Mouse (Mus musculus) liver, embryonic 16.5 days (tissue): ENCODE results near the gene Scpep1. TPM values are rescaled to one million over a fixed set of nuclear protein-coding genes. Genes with fewer than 3 reads are reported as not detected.
A peak's percentile ranks its signal among the peaks of the same experiment; 100 is the strongest.

Source experiments
- ATAC-seq: fragments of 200-750 bp; cut with Nextera tagmentation; 2 replicates; pipeline ENCODE4 v1.8.0; 2017; ENCODE audit warnings: low read depth, mild to moderate bottlenecking, moderate number of reproducible peaks, moderate library complexity
- H3K27ac ChIP-seq: fragments of 300-500 bp; sonication (generic); 2 replicates; pipeline ENCODE4 v1.5.1; 2014; ENCODE audit warnings: mild to moderate bottlenecking, low read length
- H3K27me3 ChIP-seq: fragments of 300-500 bp; sonication (generic); 2 replicates; pipeline ENCODE4 v1.6.1; 2014; ENCODE audit warnings: low read depth, low read length, mixed read lengths; ENCODE audit not compliant: control insufficient read depth, insufficient read depth
- H3K36me3 ChIP-seq: fragments of 300-500 bp; sonication (generic); 2 replicates; pipeline ENCODE4 v1.6.1; 2014; ENCODE audit warnings: mild to moderate bottlenecking; ENCODE audit not compliant: control insufficient read depth, insufficient read depth
- H3K4me1 ChIP-seq: fragments of 300-500 bp; sonication (generic); 2 replicates; pipeline ENCODE4 v1.6.1; 2014; ENCODE audit warnings: low read depth, low read length, mixed read lengths; ENCODE audit not compliant: control insufficient read depth
- H3K4me2 ChIP-seq: fragments of 300-500 bp; sonication (generic); 2 replicates; pipeline ENCODE4 v1.6.1; 2014; ENCODE audit warnings: low read depth, low read length, mixed read lengths
- H3K4me3 ChIP-seq: fragments of 300-500 bp; sonication (generic); 2 replicates; pipeline ENCODE4 v1.5.1; 2014; ENCODE audit warnings: low read depth, mild to moderate bottlenecking, low read length
- H3K9ac ChIP-seq: fragments of 300-500 bp; sonication (generic); 2 replicates; pipeline ENCODE4 v1.6.1; 2014; ENCODE audit warnings: low read depth, low read length
- H3K9me3 ChIP-seq: fragments of 300-500 bp; sonication (generic); replicated peaks from 2 replicates; pipeline ENCODE4 v1.6.1; 2016; ENCODE audit warnings: low read length; ENCODE audit not compliant: control insufficient read depth
- WGBS: fragments of 180-500 bp; shearing (Covaris S2); extraction: QIAGEN DNeasy Blood & Tissue Kit; methylation state at CpG from one replicate; pipeline ENCODE4 v1.1.7; 2014; ENCODE audit not compliant: insufficient replicate concordance; 5-methylcytosine and 5-hydroxymethylcytosine counted together
- polyA plus RNA-seq: library from polyadenylated mRNA; unstranded; fragments of >200 nt; fragmentation: Nextera tagmentation; extraction: Ambion mirVana; gene quantifications from 2 replicates; pipeline ENCODE4 v1.2.1, GENCODE M21; 2015

Scpep1 gene
- polyA plus RNA-seq, 1 experiment from 2014 or later, result 47.5 TPM

DNA sequence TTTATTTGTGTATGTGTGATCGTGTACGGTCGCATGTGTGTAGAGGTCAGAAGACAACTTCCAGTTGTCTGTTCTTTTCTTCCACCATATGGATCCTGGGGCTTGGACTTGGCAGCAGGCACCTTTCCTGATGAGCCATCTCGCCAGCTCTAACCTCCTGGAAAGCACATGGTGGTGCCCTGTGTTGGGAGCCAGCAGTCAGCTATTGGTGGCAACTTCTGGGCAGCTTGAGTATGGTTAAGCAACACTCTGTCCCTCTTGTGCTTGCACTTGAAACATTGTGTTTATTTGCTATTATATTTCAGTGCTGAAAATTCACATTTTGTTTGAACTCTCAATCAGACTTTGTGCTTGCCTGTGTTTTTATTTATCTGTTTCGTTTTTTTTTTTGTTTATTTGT lies 33.7 kb upstream of the Scpep1 start:
- WGBS, result 63% methylated on average over 5 of the region's 5 CpGs
- Histone ChIP-seq H3K27ac (no peak overlapping the region), H3K4me2 (no peak overlapping the region), H3K27me3 (no peaks in the 10 kb centered on the region), H3K4me1 (no peaks in the 10 kb centered on the region; the same call in 1 of the 2 replicates), H3K9me3 (no peaks in the 10 kb centered on the region), H3K36me3 (no peaks in the 10 kb centered on the region), H3K4me3 (no peak overlapping the region), H3K9ac (no peak overlapping the region)
- no peak for ATAC-seq

DNA sequence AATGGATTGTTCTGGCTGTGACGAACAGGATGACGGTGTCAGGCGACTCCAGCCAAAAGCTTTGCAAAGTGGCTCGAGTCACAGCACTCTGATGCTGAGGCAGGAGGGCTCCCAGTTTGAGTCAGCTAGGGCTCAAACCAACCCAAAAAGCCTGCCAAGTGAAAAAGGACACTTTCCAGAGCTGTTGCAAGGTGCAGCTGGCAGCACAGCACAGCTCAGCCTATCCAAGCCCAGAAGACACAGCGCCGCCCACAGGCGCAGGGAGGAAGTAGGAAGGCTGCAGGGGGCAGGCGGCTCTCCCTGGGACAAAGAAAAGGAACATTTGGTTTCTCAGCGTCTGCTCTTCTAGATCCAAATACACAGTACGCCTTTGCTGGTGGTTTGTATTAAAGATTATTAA lies 31.4 kb upstream of the Scpep1 start:
- Histone ChIP-seq H3K27me3 (no peaks in the 10 kb centered on the region), H3K4me3 (no peak overlapping the region), H3K9me3 (no peaks in the 10 kb centered on the region), H3K27ac (no peak overlapping the region), H3K9ac (no peak overlapping the region), H3K36me3 (no peaks in the 10 kb centered on the region), H3K4me2 (no peak overlapping the region), H3K4me1 (no peaks in the 10 kb centered on the region; the same call in 1 of the 2 replicates)
- WGBS, result 76% methylated on average over 10 of the region's 10 CpGs
- ATAC-seq, result no peak

DNA sequence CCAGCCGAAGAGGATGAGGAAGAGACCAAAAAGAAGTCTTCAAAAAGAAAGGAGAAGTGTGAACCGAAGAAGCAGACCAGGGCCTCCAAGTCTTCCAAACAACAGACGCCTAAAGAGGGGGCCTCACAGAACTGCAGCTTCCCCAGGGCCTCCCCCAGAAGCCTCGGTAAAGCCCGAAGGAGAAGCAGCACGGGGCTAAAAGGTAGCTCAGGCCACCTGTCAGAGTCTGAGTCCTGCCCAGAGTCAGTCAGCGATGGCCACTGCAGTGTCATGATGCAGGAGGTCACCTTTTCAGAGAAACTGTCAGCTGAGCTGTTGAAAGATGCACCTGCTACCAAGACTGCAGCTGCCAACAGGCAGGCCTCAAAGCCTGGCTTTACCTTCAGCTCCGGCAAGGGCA lies 26.1 kb upstream of the Scpep1 start:
- H3K9ac ChIP-seq, result no peak overlapping the region
- H3K4me3 ChIP-seq, result no peak overlapping the region
- H3K36me3 ChIP-seq, result no peaks in the 10 kb centered on the region
- no peaks in the 10 kb centered on the region; the same call in 1 of the 2 replicates for H3K4me1 ChIP-seq
- WGBS, result 48% methylated on average over 8 of the region's 8 CpGs
- no peak overlapping the region for H3K27ac ChIP-seq
- H3K27me3 ChIP-seq, result no peaks in the 10 kb centered on the region
- H3K9me3 ChIP-seq, result no peaks in the 10 kb centered on the region
- no peak overlapping the region for H3K4me2 ChIP-seq
- no peak for ATAC-seq

DNA sequence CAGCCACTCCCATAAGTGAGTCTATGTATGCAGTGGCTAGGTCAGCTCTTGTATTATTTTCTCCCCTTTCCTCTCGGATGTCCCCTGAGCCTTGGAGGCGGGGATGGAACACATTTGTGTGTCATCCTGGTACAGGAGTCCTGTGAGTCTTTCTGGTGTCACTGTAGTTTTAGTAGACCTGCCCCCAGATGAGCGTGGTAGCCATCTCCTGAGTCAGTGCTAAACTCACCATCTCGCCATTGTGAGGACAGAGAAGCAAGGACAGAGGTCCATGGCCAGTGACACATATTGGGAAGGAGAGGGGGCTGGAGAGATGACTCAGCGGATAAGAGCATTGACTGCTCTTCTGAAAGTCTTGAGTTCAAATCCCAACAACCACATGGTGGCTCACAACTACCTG lies 21.9 kb upstream of the Scpep1 start:
- H3K27ac ChIP-seq, result no peak overlapping the region
- WGBS, result 77% methylated on average over 5 of the region's 5 CpGs
- no peak overlapping the region for H3K4me3 ChIP-seq

DNA sequence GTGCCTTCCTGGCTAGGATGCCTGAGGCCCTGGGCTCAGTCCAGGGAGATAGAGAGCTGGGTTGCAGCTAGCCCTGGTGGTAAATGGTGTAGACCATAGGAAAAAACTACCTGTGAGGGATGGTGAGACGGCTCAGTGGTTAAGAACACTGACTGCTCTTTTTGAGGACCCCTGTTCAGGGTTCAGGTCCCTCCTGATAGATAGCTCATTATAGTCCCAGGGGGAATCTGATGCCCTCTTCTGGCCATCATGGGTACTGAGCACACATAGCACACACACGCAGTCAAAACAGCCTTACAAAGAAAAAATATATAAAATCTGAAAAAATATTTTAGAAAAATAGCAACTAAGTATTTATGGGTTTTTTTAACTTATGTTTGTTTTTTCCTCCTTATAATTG lies 21.1 kb upstream of the Scpep1 start:
- ATAC-seq, result no peak
- Histone ChIP-seq H3K27me3 (no peaks in the 10 kb centered on the region), H3K4me2 (no peak overlapping the region), H3K27ac (no peak overlapping the region), H3K9me3 (no peaks in the 10 kb centered on the region), H3K36me3 (no peaks in the 10 kb centered on the region), H3K9ac (no peak overlapping the region), H3K4me1 (peaks cover 5% of the 10 kb centered on the region), H3K4me3 (no peak overlapping the region)
- 83% methylated on average over 2 of the region's 2 CpGs for WGBS

More for the DNA sequence above, 21.9 kb upstream of the Scpep1 start:
- Histone ChIP-seq H3K27me3 (no peaks in the 10 kb centered on the region), H3K4me2 (no peak overlapping the region), H3K4me1 (peaks cover 5% of the 10 kb centered on the region), H3K9me3 (no peaks in the 10 kb centered on the region), H3K9ac (no peak overlapping the region), H3K36me3 (no peaks in the 10 kb centered on the region)
- no peak for ATAC-seq

- WGBS, result 1% methylated on average over 62 of the region's 62 CpGs
- H3K9me3 ChIP-seq, result no peaks in the 10 kb centered on the region
- no peaks in the 10 kb centered on the region for H3K36me3 ChIP-seq
- peak overlapping the region; percentile 43; the same call in 1 of the 2 replicates for H3K27ac ChIP-seq
- peak overlapping the region; percentile 83 for H3K4me2 ChIP-seq
- peak; percentile 81 for ATAC-seq
- peak overlapping the region; percentile 72 for H3K9ac ChIP-seq
- H3K4me1 ChIP-seq, result peaks cover 5% of the 10 kb centered on the region
- peak overlapping the region; percentile 75 for H3K4me3 ChIP-seq
- 0 out of 2 replicates have a peak, but pooled peaks cover 2% of the 10 kb centered on the region for H3K27me3 ChIP-seq
Observed at GRCm38 (mm10) chr11:88973776-88974701, 18.8 kb upstream of the Scpep1 start.

GRCm38 (mm10) chr11:88970202-88970732 lies 15.0 kb upstream of the Scpep1 start, which contains the start of gene Coil:
Gene Coil (plus strand): TSS chr11:88970252.
- H3K9me3 ChIP-seq, result no peaks in the 10 kb centered on the region
- no peak within 1 kb of the TSS for H3K4me3 ChIP-seq
- no peak within 1 kb of the TSS for H3K27ac ChIP-seq
- H3K36me3 ChIP-seq, result no peaks in the 10 kb centered on the region
- H3K4me1 ChIP-seq, result peaks cover 5% of the 10 kb centered on the region
- ATAC-seq, result no peak
- H3K27me3 ChIP-seq, result 0 out of 2 replicates have a peak, but pooled peaks cover 2% of the 10 kb centered on the region
- no peak within 1 kb of the TSS for H3K9ac ChIP-seq
- 18% methylated on average over 2 of the region's 2 CpGs for WGBS
- no peak within 1 kb of the TSS for H3K4me2 ChIP-seq

- H3K9ac ChIP-seq, result no peak within 1 kb of the TSS
- no peak within 1 kb of the TSS for H3K4me2 ChIP-seq
- H3K9me3 ChIP-seq, result no peaks in the 10 kb centered on the region
- ATAC-seq, result no peak
- no peak within 1 kb of the TSS for H3K27ac ChIP-seq
- WGBS, result 63% methylated on average over 2 of the region's 3 CpGs
- H3K27me3 ChIP-seq, result 0 out of 2 replicates have a peak, but pooled peaks cover 2% of the 10 kb centered on the region
- H3K4me3 ChIP-seq, result no peak within 1 kb of the TSS
- H3K4me1 ChIP-seq, result no peaks in the 10 kb centered on the region
- no peaks in the 10 kb centered on the region for H3K36me3 ChIP-seq
Observed at GRCm38 (mm10) chr11:88966881-88967361, 11.7 kb upstream of the Scpep1 start, which contains the start of gene Elobl. Gene Elobl (minus strand): TSS chr11:88966931.

- Histone ChIP-seq H3K27me3 (no peaks in the 10 kb centered on the region), H3K9ac (no peak overlapping the region)
- no peak for ATAC-seq
Observed at GRCm38 (mm10) chr11:88958851-88959250, 3.6 kb upstream of the Scpep1 start.

More at GRCm38 (mm10) chr11:88958851-88959250, 3.6 kb upstream of the Scpep1 start:
- no peaks in the 10 kb centered on the region for H3K9me3 ChIP-seq
- no peak overlapping the region for H3K4me2 ChIP-seq
- peaks cover 8% of the 10 kb centered on the region for H3K4me1 ChIP-seq
- no peak overlapping the region for H3K27ac ChIP-seq
- no peaks in the 10 kb centered on the region for H3K36me3 ChIP-seq
- H3K4me3 ChIP-seq, result no peak overlapping the region
- WGBS, result 47% methylated on average over 3 of the region's 3 CpGs
